Mouse (Mus musculus): Measurements from ENCODE around the gene Dach1. TPM values are rescaled to one million over a fixed set of nuclear protein-coding genes. Genes with fewer than 3 reads are reported as not detected.

Gene Dach1
- polyA plus RNA-seq (2014; fragmentation: Nextera tagmentation; extraction: Ambion mirVana) = 13.3 and 15.6 TPM in 2 replicates

GRCm38 (mm10) chr14:98169421-98170076 is at the start of gene Dach1:
Gene Dach1 (minus strand): TSS chr14:98169765.
- no peak for TF ChIP-seq CTCF (IDR thresholded peaks at IDR 0.05; ENCODE audit: low read depth)
- H3K4me3 ChIP-seq (ENCODE audit: low read depth, low read length) = peak within 1 kb of the TSS; percentile 72
- peak; percentile 88 for DNase-seq
- ATAC-seq (ENCODE audit: insufficient read depth) = peak; percentile 75
- H3K36me3 ChIP-seq (ENCODE audit: insufficient read depth) = no peaks in the 10 kb centered on the region
- peak within 1 kb of the TSS; percentile 80 for H3K9ac ChIP-seq
- H3K9me3 ChIP-seq (ENCODE audit: low read depth, low read length) = no peaks in the 10 kb centered on the region
- H3K4me2 ChIP-seq = peak within 1 kb of the TSS; percentile 77
- WGBS = under 1% methylated on average over 32 of the region's 32 CpGs
- H3K4me1 ChIP-seq (ENCODE audit: insufficient read depth) = no peaks in the 10 kb centered on the region
- no peaks in the 10 kb centered on the region for H3K27me3 ChIP-seq (ENCODE audit: insufficient read depth, low read length)
- H3K27ac ChIP-seq (ENCODE audit: low read depth) = peak within 1 kb of the TSS; percentile 84

GRCm38 (mm10) chr14:98200089-98200488 is 30.5 kb upstream of the Dach1 start:
- 84% methylated on average over 3 of the region's 3 CpGs for WGBS
- Histone ChIP-seq H3K27ac (ENCODE audit: low read depth) (no peak overlapping the region), H3K4me1 (ENCODE audit: insufficient read depth) (no peaks in the 10 kb centered on the region), H3K4me3 (ENCODE audit: low read depth, low read length) (no peak overlapping the region), H3K9me3 (ENCODE audit: low read depth, low read length) (no peaks in the 10 kb centered on the region), H3K27me3 (ENCODE audit: insufficient read depth, low read length) (no peaks in the 10 kb centered on the region), H3K4me2 (no peak overlapping the region), H3K9ac (no peak overlapping the region), H3K36me3 (ENCODE audit: insufficient read depth) (no peaks in the 10 kb centered on the region)
- DNase-seq (no peak), ATAC-seq (ENCODE audit: insufficient read depth) (no peak)
- TF ChIP-seq CTCF (IDR thresholded peaks at IDR 0.05; ENCODE audit: low read depth) = no peak

GRCm38 (mm10) chr14:98181545-98181944 is 12.0 kb upstream of the Dach1 start:
- H3K4me3 ChIP-seq (ENCODE audit: low read depth, low read length) = no peak overlapping the region
- WGBS = 2% methylated on average over 1 of the region's 1 CpGs
- H3K27ac ChIP-seq (ENCODE audit: low read depth) = no peak overlapping the region
- no peak overlapping the region for H3K9ac ChIP-seq
- H3K27me3 ChIP-seq (ENCODE audit: insufficient read depth, low read length) = no peaks in the 10 kb centered on the region
- 0 out of 2 replicates have a peak, but pooled peaks cover 4% of the 10 kb centered on the region for H3K4me1 ChIP-seq (ENCODE audit: insufficient read depth)
- no peaks in the 10 kb centered on the region for H3K36me3 ChIP-seq (ENCODE audit: insufficient read depth)
- ATAC-seq (ENCODE audit: insufficient read depth) (no peak), DNase-seq (peak; percentile 70)
- no peak overlapping the region for H3K4me2 ChIP-seq
- no peaks in the 10 kb centered on the region for H3K9me3 ChIP-seq (ENCODE audit: low read depth, low read length)
- peak; percentile 70 for TF ChIP-seq CTCF (IDR thresholded peaks at IDR 0.05; ENCODE audit: low read depth)

GRCm38 (mm10) chr14:98173831-98174230 is 4.3 kb upstream of the Dach1 start:
- no peaks in the 10 kb centered on the region for H3K4me1 ChIP-seq (ENCODE audit: insufficient read depth)
- no peak overlapping the region for H3K4me3 ChIP-seq (ENCODE audit: low read depth, low read length)
- no peaks in the 10 kb centered on the region for H3K9me3 ChIP-seq (ENCODE audit: low read depth, low read length)
- DNase-seq (no peak), ATAC-seq (ENCODE audit: insufficient read depth) (no peak)
- H3K27me3 ChIP-seq (ENCODE audit: insufficient read depth, low read length) = no peaks in the 10 kb centered on the region
- H3K27ac ChIP-seq (ENCODE audit: low read depth) = no peak overlapping the region
- no peak for TF ChIP-seq CTCF (IDR thresholded peaks at IDR 0.05; ENCODE audit: low read depth)
- H3K4me2 ChIP-seq = no peak overlapping the region
- no peaks in the 10 kb centered on the region for H3K36me3 ChIP-seq (ENCODE audit: insufficient read depth)
- no peak overlapping the region for H3K9ac ChIP-seq
- WGBS = 56% methylated on average over 2 of the region's 2 CpGs

- TF ChIP-seq CTCF (IDR thresholded peaks at IDR 0.05; ENCODE audit: low read depth) = no peak
- Histone ChIP-seq H3K4me3 (ENCODE audit: low read depth, low read length) (no peak overlapping the region), H3K4me2 (no peak overlapping the region), H3K27me3 (ENCODE audit: insufficient read depth, low read length) (no peaks in the 10 kb centered on the region), H3K4me1 (ENCODE audit: insufficient read depth) (no peaks in the 10 kb centered on the region), H3K27ac (ENCODE audit: low read depth) (no peak overlapping the region), H3K36me3 (ENCODE audit: insufficient read depth) (no peaks in the 10 kb centered on the region), H3K9ac (no peak overlapping the region), H3K9me3 (ENCODE audit: low read depth, low read length) (no peaks in the 10 kb centered on the region)
- DNase-seq = no peak
- ATAC-seq (ENCODE audit: insufficient read depth) = no peak
- WGBS = 11% methylated on average over 5 of the region's 5 CpGs
Measured at GRCm38 (mm10) chr14:98172394-98172905, 2.9 kb upstream of the Dach1 start.

GRCm38 (mm10) chr14:98171861-98172260 is 2.3 kb upstream of the Dach1 start:
- 21% methylated on average over 5 of the region's 5 CpGs for WGBS
- no peak for TF ChIP-seq CTCF (IDR thresholded peaks at IDR 0.05; ENCODE audit: low read depth)

GRCm38 (mm10) chr14:98168908-98169401 is 610 bp downstream of the Dach1 start:
- DNase-seq (peak; percentile 68), ATAC-seq (ENCODE audit: insufficient read depth) (peak; percentile 21)
- Histone ChIP-seq H3K27me3 (ENCODE audit: insufficient read depth, low read length) (no peaks in the 10 kb centered on the region), H3K4me3 (ENCODE audit: low read depth, low read length) (peak overlapping the region; percentile 72), H3K36me3 (ENCODE audit: insufficient read depth) (no peaks in the 10 kb centered on the region), H3K9me3 (ENCODE audit: low read depth, low read length) (no peaks in the 10 kb centered on the region), H3K27ac (ENCODE audit: low read depth) (peak overlapping the region; percentile 84), H3K4me1 (ENCODE audit: insufficient read depth) (no peaks in the 10 kb centered on the region), H3K9ac (peak overlapping the region; percentile 80), H3K4me2 (peak overlapping the region; percentile 77)
- TF ChIP-seq CTCF (IDR thresholded peaks at IDR 0.05; ENCODE audit: low read depth) = no peak
- whole genome bisulfite sequencing = under 1% methylated on average over 45 of the region's 45 CpGs

More at GRCm38 (mm10) chr14:98171861-98172260, 2.3 kb upstream of the Dach1 start:
- Histone ChIP-seq H3K4me2 (no peak overlapping the region; the same call in 1 of the 2 replicates), H3K27ac (ENCODE audit: low read depth) (no peak overlapping the region), H3K9me3 (ENCODE audit: low read depth, low read length) (no peaks in the 10 kb centered on the region), H3K36me3 (ENCODE audit: insufficient read depth) (no peaks in the 10 kb centered on the region), H3K4me1 (ENCODE audit: insufficient read depth) (no peaks in the 10 kb centered on the region), H3K9ac (no peak overlapping the region), H3K27me3 (ENCODE audit: insufficient read depth, low read length) (no peaks in the 10 kb centered on the region), H3K4me3 (ENCODE audit: low read depth, low read length) (no peak overlapping the region)
- ATAC-seq (ENCODE audit: insufficient read depth) = no peak
- DNase-seq = no peak

Measured in lung, embryonic 14.5 days (tissue).